Mouse (Mus musculus): Measurements from ENCODE around the gene Gm11237.
"Not testable (repeated sequence)": the region's sequence is repeated elsewhere in the genome, so short reads cannot be mapped to it uniquely, and the experiment has no call there.

GRCm38 (mm10) chr4:73668054-73668453 lies 45.3 kb downstream of the Gm11237 start, which contains the start of gene Gm11239:
- TF ChIP-seq EP300, CTCF (IDR thresholded peaks at IDR 0.05): not testable (repeated sequence)

Data from lung, postnatal 0 days (tissue).